Mouse (Mus musculus) ES-Bruce4 (cell line): ENCODE measurements at regions not wholly inside any gene's neighbourhood (a gene's known extent, or its start where the extent isn't known, plus 50 kb on each side); places are given as distances from the start of the nearest gene placed in this dataset.

Source experiments
- CTCF ChIP-seq: IDR thresholded peaks from one replicate; pipeline ENCODE4 v1.8.1; 2011; ENCODE audit warnings: low read depth, low read length
- EP300 ChIP-seq: IDR thresholded peaks from 2 replicates; pipeline ENCODE4 v1.6.1; 2011; ENCODE audit warnings: low read depth, low read length; ENCODE audit not compliant: insufficient read depth
- POLR2A ChIP-seq: IDR thresholded peaks from one replicate; pipeline ENCODE4 v1.8.1; 2011; ENCODE audit warnings: low read length; ENCODE audit not compliant: insufficient read depth

DNA sequence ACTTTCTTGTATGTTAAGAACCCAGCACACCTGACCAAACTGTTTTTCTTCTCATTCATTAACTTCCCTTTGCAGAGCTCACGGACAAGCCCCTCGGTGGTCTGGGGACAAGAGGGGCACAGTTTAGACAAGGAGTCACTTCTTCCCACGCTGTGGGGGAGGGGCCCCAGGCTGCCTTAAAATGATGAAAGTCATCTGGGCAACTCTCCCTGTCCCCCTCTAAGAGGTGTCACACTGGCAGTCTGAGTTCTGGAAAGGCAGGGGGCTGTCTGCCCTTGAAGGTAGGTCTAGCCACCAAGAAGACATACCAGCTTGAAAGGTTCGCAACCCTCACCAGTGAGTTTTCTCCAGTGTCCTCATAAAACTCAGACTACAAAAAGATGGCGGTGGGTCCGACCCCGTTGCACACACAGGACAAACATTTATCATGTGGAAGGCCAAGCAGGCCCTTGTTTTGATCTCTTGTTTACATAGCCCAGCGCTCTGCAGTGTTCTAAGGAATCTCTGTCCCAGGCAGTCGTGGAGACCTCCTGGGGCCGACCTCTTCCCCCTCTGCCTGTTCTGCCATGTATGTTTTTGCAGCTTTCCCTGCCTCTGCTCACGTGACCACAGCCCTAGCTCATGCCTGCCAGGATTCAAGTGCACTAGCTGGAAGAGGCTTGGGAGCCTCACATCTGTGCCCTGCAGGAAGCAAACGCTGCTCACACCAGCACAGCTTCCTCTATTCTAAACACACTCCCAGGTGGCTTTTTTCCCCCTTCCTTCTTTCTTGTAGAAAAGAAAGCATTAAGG, 259.2 kb downstream of the Cxcl12 start:
- TF ChIP-seq POLR2A: no peak
- TF ChIP-seq CTCF: no peak
- no peak for TF ChIP-seq EP300
